Mouse (Mus musculus): Measurements from ENCODE around the gene Cox7a1. TPM values are rescaled to one million over a fixed set of nuclear protein-coding genes. Genes with fewer than 3 reads are reported as not detected.

The Cox7a1 gene
- total RNA-seq, 2 experiments from 2014 or later, result 1,093 to 1,260 TPM

- no peak for DNase-seq
Measured at GRCm38 (mm10) chr7:30220008-30220356, 36.0 kb downstream of the Cox7a1 start.

DNA sequence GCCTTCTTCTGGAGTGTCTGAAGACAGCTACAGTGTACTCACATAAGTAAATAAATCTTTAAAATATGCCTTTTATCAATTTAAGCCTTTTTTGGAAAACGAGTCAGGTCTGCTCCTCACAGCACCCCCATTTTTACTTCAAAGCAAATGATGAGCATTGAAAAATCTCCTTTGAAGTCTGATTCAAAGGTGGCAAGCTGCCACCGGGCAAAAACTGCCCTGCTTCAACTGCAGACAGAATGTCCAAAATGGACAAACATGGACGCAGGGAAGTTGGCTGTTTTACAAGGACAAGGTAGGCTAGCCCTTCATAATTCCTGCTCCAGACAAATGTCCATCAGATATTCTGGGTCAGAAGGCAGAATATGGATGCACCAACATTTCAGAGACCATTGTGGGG lies 37.5 kb downstream of the Cox7a1 start:
- DNase-seq, result no peak

- no peak for DNase-seq
Measured at GRCm38 (mm10) chr7:30222205-30222604, 38.3 kb downstream of the Cox7a1 start.

DNA sequence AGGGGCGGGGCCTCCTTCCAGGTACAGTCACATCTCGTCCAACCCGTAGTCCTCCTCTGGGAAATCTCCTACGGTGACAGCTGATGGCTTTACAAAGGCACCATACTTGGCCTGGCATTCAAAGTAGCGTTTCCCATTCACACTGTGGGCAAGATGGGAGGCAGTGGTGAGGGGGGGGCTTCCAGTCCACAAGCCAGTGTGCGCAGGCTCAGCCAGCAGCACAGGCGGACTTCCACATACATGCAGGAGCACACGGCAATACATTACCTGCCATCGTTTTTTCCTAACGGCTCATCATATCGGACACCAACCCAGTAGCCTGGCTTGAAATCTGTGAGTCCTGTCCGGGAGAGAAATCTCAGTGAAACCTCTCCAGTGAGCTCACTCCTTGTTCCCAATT lies 40.3 kb downstream of the Cox7a1 start:
- no peak for DNase-seq

GRCm38 (mm10) chr7:30231328-30231668 lies 47.4 kb downstream of the Cox7a1 start:
- DNase-seq, result no peak

- DNase-seq, result peak; percentile 98
Measured at GRCm38 (mm10) chr7:30231669-30232454, 47.9 kb downstream of the Cox7a1 start, which contains the start of the genes Polr2i and Tbcb. Polr2i (plus strand) TSS chr7:30231948. Tbcb (minus strand) TSS chr7:30232272.

DNA sequence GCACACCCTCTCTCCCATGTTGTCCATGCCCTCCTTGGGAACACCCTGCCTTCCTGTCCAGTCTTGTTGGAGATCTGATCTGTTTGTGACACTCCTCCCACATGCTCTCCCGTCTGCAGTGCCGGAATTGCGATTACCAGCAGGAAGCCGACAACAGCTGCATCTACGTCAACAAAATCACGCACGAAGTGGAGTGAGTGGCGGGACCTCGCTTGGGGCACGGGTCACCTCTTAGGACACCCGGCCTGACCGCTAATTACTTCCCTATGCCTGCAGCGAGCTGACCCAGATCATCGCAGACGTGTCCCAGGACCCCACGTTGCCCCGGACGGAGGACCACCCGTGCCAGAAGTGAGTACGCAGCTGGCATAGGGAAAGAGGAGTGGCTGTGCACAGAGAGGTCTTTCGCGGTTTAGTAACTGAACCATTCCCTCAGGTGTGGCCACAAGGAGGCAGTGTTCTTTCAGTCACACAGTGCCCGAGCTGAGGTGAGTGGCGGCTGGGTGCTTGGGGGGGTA lies 48.7 kb downstream of the Cox7a1 start:
- peak; percentile 23 for DNase-seq

GRCm38 (mm10) chr7:30233387-30233786 lies 49.4 kb downstream of the Cox7a1 start:
- DNase-seq, result no peak

DNA sequence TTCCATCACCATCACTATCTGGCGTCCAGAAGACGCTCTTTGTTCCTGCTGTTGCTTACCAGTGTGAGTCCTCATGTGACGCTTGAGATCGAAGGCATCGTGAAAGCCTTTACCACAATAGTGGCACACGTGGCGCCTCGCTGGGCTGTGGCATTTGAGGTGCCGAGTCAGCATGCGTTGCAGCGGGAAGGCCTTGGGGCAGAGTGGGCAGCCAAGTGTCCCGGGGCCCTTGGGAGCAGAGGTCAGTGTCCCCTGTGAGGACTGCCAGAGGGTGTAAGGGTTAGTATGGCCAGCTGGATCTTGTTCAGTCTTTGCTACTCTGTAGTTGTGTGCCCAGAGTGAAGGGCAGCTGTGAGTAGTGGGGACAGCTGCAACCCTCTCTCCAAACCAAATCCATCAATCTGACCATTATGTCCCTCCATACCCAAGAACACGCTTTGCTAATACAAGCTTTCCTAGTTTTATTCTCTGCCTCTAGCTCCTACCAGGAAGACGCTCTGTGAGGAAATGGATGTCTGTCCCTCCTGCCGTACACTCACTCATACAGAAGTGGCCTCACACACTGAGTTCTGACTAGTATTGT lies 50.4 kb downstream of the Cox7a1 start:
- DNase-seq, result peak; percentile 62

GRCm38 (mm10) chr7:30235091-30235490 lies 51.1 kb downstream of the Cox7a1 start:
- no peak for DNase-seq

DNA sequence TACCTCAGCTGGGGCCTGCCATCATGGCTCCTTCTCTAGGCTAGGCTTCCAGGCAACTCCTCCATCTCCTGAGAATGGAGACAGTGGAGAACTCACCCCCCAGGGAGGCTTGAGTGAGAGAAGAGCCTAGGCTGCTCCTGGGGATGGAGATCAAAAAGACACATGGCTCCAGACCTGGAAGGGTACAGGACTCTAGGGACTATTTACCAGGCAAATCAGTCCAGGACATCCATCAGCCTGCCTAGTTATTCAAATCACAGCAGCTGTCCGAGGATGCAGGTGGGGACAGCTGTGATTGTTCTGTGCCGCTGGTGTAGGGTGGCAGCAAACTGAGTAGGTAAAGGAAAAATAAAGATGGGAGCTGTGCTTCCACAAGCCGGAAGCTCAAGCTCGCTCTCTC lies 51.7 kb downstream of the Cox7a1 start, which contains the start of gene Ovol3:
Gene Ovol3, minus strand, starts transcription at position 101 of the 400 bp plus-strand sequence.
- DNase-seq, result no peak

Other genes starting within 250 kb of the Cox7a1 start
- gene Zfp74, start 230.1 kb upstream of the Cox7a1 start, total RNA-seq (2021), result 1 to 10 TPM; 4.5 to 5.9 TPM
- 10 to 100 TPM; 19.1 to 23.4 TPM for gene Zfp568, start 200.2 kb upstream of the Cox7a1 start, total RNA-seq (2021)
- 1 to 10 TPM; 1.2 to 2.0 TPM for gene Zfp14, start 132.8 kb upstream of the Cox7a1 start, total RNA-seq (2021)
- 1 to 10 TPM; 1.5 to 1.7 TPM for gene Zfp82, start 111.2 kb upstream of the Cox7a1 start, total RNA-seq (2021)
- not detected for gene Gm26920, start 93.7 kb upstream of the Cox7a1 start, total RNA-seq (2021)
- 1 to 10 TPM; 1.6 to 2.3 TPM for gene Zfp566, start 93.6 kb upstream of the Cox7a1 start, total RNA-seq (2021)
- 10 to 100 TPM; 24.1 to 24.4 TPM for gene Zfp260, start 89.4 kb upstream of the Cox7a1 start, total RNA-seq (2021)
- 1 to 10 TPM; 1.0 to 1.1 TPM for gene Zfp382, start 62.2 kb upstream of the Cox7a1 start, total RNA-seq (2021)
- gene Zfp146, start 14.4 kb upstream of the Cox7a1 start, total RNA-seq (2021), result 10 to 100 TPM; 21.4 to 28.0 TPM
- 100 to 1,000 TPM; 201 to 255 TPM for gene Capns1, start 14.7 kb downstream of the Cox7a1 start, total RNA-seq (2021)
- 10 to 100 TPM; 50.8 to 58.9 TPM for gene Polr2i, start 47.8 kb downstream of the Cox7a1 start, total RNA-seq (2021)
- gene Tbcb, start 48.1 kb downstream of the Cox7a1 start, total RNA-seq (2021), result 10 to 100 TPM; 25.0 to 25.9 TPM
- not detected for gene Ovol3, start 51.6 kb downstream of the Cox7a1 start, total RNA-seq (2021)
- gene Thap8, start 96.0 kb downstream of the Cox7a1 start, total RNA-seq (2021), result under 1 TPM in 1 of 2 experiments, not detected in 1; 0.20 TPM
- 1 to 10 TPM; 1.8 to 3.8 TPM for gene Wdr62, start 96.3 kb downstream of the Cox7a1 start, total RNA-seq (2021)
- 10 to 100 TPM in 1 of 2 experiments, 1 to 10 TPM in 1; 4.2 to 10.6 TPM for gene Clip3, start 107.6 kb downstream of the Cox7a1 start, total RNA-seq (2021)
- gene Alkbh6, start 124.6 kb downstream of the Cox7a1 start, total RNA-seq (2021), result 10 to 100 TPM; 18.6 to 18.8 TPM
- 1 to 10 TPM; 1.2 to 1.4 TPM for gene Syne4, start 130.7 kb downstream of the Cox7a1 start, total RNA-seq (2021)
- under 1 TPM; 0.31 to 0.46 TPM for gene E130208F15Rik, start 137.6 kb downstream of the Cox7a1 start, total RNA-seq (2021)
- gene Sdhaf1, start 139.8 kb downstream of the Cox7a1 start, total RNA-seq (2021), result 1 to 10 TPM; 6.5 to 7.3 TPM
- gene Lrfn3, start 178.6 kb downstream of the Cox7a1 start, total RNA-seq (2021), result 1 to 10 TPM; 2.5 to 2.6 TPM
- 1 to 10 TPM; 5.8 to 6.5 TPM for gene Tyrobp, start 229.6 kb downstream of the Cox7a1 start, total RNA-seq (2021)
- not detected for gene Hcst, start 235.7 kb downstream of the Cox7a1 start, total RNA-seq (2021)
- gene Nfkbid, start 237.6 kb downstream of the Cox7a1 start, total RNA-seq (2021), result under 1 TPM in 1 of 2 experiments, not detected in 1; 0.27 TPM

All from gastrocnemius, postnatal 25 days (tissue).